Mouse (Mus musculus) heart, adult 2 months (tissue): ENCODE results near the gene Actr3b.

Experiments
- CTCF ChIP-seq: fragments of 200-600 bp; IDR thresholded peaks from 2 replicates; pipeline ENCODE4 v1.8.1; 2022; ENCODE audit warnings: antibody characterized with exemption, mild to moderate bottlenecking, moderate library complexity
- EP300 ChIP-seq: fragments of 200-500 bp; IDR thresholded peaks from 2 replicates; pipeline ENCODE4 v1.6.1; 2011; ENCODE audit warnings: low read depth, low read length, control low read depth; ENCODE audit not compliant: insufficient read depth
- POLR2A ChIP-seq: fragments of 200-500 bp; IDR thresholded peaks from 2 replicates; pipeline ENCODE4 v1.6.1; 2011; ENCODE audit warnings: mild to moderate bottlenecking, low read depth, low read length, control low read depth; ENCODE audit not compliant: insufficient read depth

GRCm38 (mm10) chr5:25869880-25870279 lies 110.1 kb downstream of the Actr3b start:
- no peak for TF ChIP-seq CTCF
- no peak for TF ChIP-seq EP300
- TF ChIP-seq POLR2A = no peak
